Mouse (Mus musculus): ENCODE data around the gene Ankle1.
A peak's percentile ranks its signal among the peaks of the same experiment; 100 is the strongest.

Gene Ankle1

GRCm38 (mm10) chr8:71405401-71406098, at the start of gene Ankle1:
TSS of gene Ankle1 (plus strand) at chr8:71406010.
- DNase-seq = peak; percentile 91

- DNase-seq = no peak
Measured at GRCm38 (mm10) chr8:71358026-71358425, 47.8 kb upstream of the Ankle1 start.

- DNase-seq = peak; percentile 95
Measured at GRCm38 (mm10) chr8:71366771-71367528, 38.9 kb upstream of the Ankle1 start, which contains the start of gene Use1. TSS of gene Use1 (plus strand) at chr8:71366848.

GRCm38 (mm10) chr8:71367529-71368176, 38.2 kb upstream of the Ankle1 start:
- DNase-seq = no peak

- no peak for DNase-seq
Measured at GRCm38 (mm10) chr8:71368366-71368765, 37.4 kb upstream of the Ankle1 start.

GRCm38 (mm10) chr8:71369040-71369718, 36.6 kb upstream of the Ankle1 start:
- DNase-seq = no peak

GRCm38 (mm10) chr8:71370711-71371235, 35.0 kb upstream of the Ankle1 start:
- DNase-seq = no peak

GRCm38 (mm10) chr8:71371236-71371848, 34.5 kb upstream of the Ankle1 start, which contains the start of gene Ocel1:
TSS of gene Ocel1 (plus strand) at chr8:71371298.
- peak; percentile 99 for DNase-seq

- DNase-seq = no peak
Measured at GRCm38 (mm10) chr8:71372427-71372826, 33.4 kb upstream of the Ankle1 start.

GRCm38 (mm10) chr8:71373000-71373399, 32.8 kb upstream of the Ankle1 start:
- DNase-seq = no peak

GRCm38 (mm10) chr8:71374616-71375206, 31.1 kb upstream of the Ankle1 start:
- no peak for DNase-seq

GRCm38 (mm10) chr8:71375581-71376422, 30.0 kb upstream of the Ankle1 start:
- peak; percentile 60 for DNase-seq

- DNase-seq = no peak
Measured at GRCm38 (mm10) chr8:71376423-71377030, 29.3 kb upstream of the Ankle1 start.

GRCm38 (mm10) chr8:71379008-71379407, 26.8 kb upstream of the Ankle1 start:
- DNase-seq = no peak

GRCm38 (mm10) chr8:71379512-71380075, 26.2 kb upstream of the Ankle1 start:
- DNase-seq = no peak

- DNase-seq = no peak
Measured at GRCm38 (mm10) chr8:71380178-71381171, 25.3 kb upstream of the Ankle1 start.

GRCm38 (mm10) chr8:71381421-71381970, 24.3 kb upstream of the Ankle1 start, which contains the start of gene Nr2f6:
TSS of gene Nr2f6 (minus strand) at chr8:71381960.
- DNase-seq = peak; percentile 60
